Mouse (Mus musculus) intestine, embryonic 16.5 days (tissue): ENCODE measurements around the gene Efna1. TPM values are rescaled to one million over a fixed set of nuclear protein-coding genes. Genes with fewer than 3 reads are reported as not detected.
A peak's percentile ranks its signal among the peaks of the same experiment; 100 is the strongest.

Experiments used
- ATAC-seq: fragments of 200-750 bp; cut with Nextera tagmentation; 2 replicates; pipeline ENCODE4 v1.8.0; 2017; ENCODE audit warnings: moderate TSS enrichment, moderate library complexity
- H3K27ac ChIP-seq: fragments of 300-500 bp; sonication (generic); 2 replicates; pipeline ENCODE4 v1.5.1; 2014; ENCODE audit warnings: mild to moderate bottlenecking, low read length
- H3K27me3 ChIP-seq: fragments of 300-500 bp; sonication (generic); replicated peaks from 2 replicates; pipeline ENCODE4 v1.6.1; 2014; ENCODE audit warnings: low read length, control low read depth, mixed read lengths; ENCODE audit not compliant: control insufficient read depth, insufficient read depth
- H3K36me3 ChIP-seq: fragments of 300-500 bp; sonication (generic); 2 replicates; pipeline ENCODE4 v1.6.1; 2014; ENCODE audit warnings: low read length, control low read depth; ENCODE audit not compliant: control insufficient read depth, insufficient read depth
- H3K4me1 ChIP-seq: fragments of 300-500 bp; sonication (generic); 2 replicates; pipeline ENCODE4 v1.6.1; 2014; ENCODE audit warnings: low read length, control low read depth, mixed read lengths; ENCODE audit not compliant: control insufficient read depth, insufficient read depth
- H3K4me2 ChIP-seq: fragments of 300-500 bp; sonication (generic); 2 replicates; pipeline ENCODE4 v1.6.1; 2014; ENCODE audit warnings: low read depth, low read length, control low read depth
- H3K4me3 ChIP-seq: fragments of 300-500 bp; sonication (generic); 2 replicates; pipeline ENCODE4 v1.5.1; 2014; ENCODE audit warnings: mild to moderate bottlenecking, low read length
- H3K9ac ChIP-seq: fragments of 300-500 bp; sonication (generic); 2 replicates; pipeline ENCODE4 v1.6.1; 2014; ENCODE audit warnings: low read depth, low read length
- H3K9me3 ChIP-seq: fragments of 300-500 bp; sonication (generic); 2 replicates; pipeline ENCODE4 v1.6.1; 2016; ENCODE audit warnings: low read length, control low read depth; ENCODE audit not compliant: control insufficient read depth
- WGBS: fragments of 180-500 bp; shearing (Covaris S2); extraction: QIAGEN DNeasy Blood & Tissue Kit; methylation state at CpG from one replicate; pipeline ENCODE4 v1.1.7; 2014; 5-methylcytosine and 5-hydroxymethylcytosine counted together
- polyA plus RNA-seq: library from polyadenylated mRNA; unstranded; fragments of >200 nt; fragmentation: Nextera tagmentation; extraction: Ambion mirVana; gene quantifications from 2 replicates; pipeline ENCODE4 v1.2.1, GENCODE M21; 2015

Gene Efna1
- polyA plus RNA-seq, 1 experiment from 2014 or later, result 62.9 TPM

GRCm38 (mm10) chr3:89244982-89245687, 35.8 kb downstream of the Efna1 start:
- Histone ChIP-seq H3K27ac (no peak overlapping the region), H3K9ac (peak overlapping the region; percentile 57), H3K36me3 (no peaks in the 10 kb centered on the region), H3K9me3 (no peaks in the 10 kb centered on the region), H3K4me1 (peaks cover 28% of the 10 kb centered on the region), H3K4me2 (peak overlapping the region; percentile 91), H3K4me3 (peak overlapping the region; percentile 44), H3K27me3 (no peaks in the 10 kb centered on the region)
- WGBS, result under 1% methylated on average over 25 of the region's 26 CpGs
- ATAC-seq, result no peak

- H3K27me3 ChIP-seq, result no peaks in the 10 kb centered on the region
- no peaks in the 10 kb centered on the region for H3K9me3 ChIP-seq
- peaks cover 28% of the 10 kb centered on the region for H3K4me1 ChIP-seq
- H3K36me3 ChIP-seq, result no peaks in the 10 kb centered on the region
- ATAC-seq, result no peak
- WGBS, result 17% methylated on average over 25 of the region's 25 CpGs
- no peak overlapping the region for H3K27ac ChIP-seq
- peak overlapping the region; percentile 91 for H3K4me2 ChIP-seq
- peak overlapping the region; percentile 57 for H3K9ac ChIP-seq
- peak overlapping the region; percentile 44 for H3K4me3 ChIP-seq
Observed at GRCm38 (mm10) chr3:89244158-89244981, 36.6 kb downstream of the Efna1 start.

- no peaks in the 10 kb centered on the region for H3K9me3 ChIP-seq
- H3K4me2 ChIP-seq, result no peak overlapping the region; the same call in 1 of the 2 replicates
- H3K36me3 ChIP-seq, result no peaks in the 10 kb centered on the region
- 0 out of 2 replicates have a peak, but pooled peaks have one; percentile 19 for ATAC-seq
- no peak overlapping the region for H3K27ac ChIP-seq
- H3K4me3 ChIP-seq, result 0 out of 2 replicates have a peak overlapping the region, but pooled peaks have one; percentile 5
- WGBS, result 23% methylated on average over 14 of the region's 14 CpGs
- no peaks in the 10 kb centered on the region for H3K27me3 ChIP-seq
- peak overlapping the region; percentile 37 for H3K9ac ChIP-seq
- peaks cover 32% of the 10 kb centered on the region for H3K4me1 ChIP-seq
Observed at GRCm38 (mm10) chr3:89243609-89244008, 37.3 kb downstream of the Efna1 start.

GRCm38 (mm10) chr3:89242331-89242895, 38.5 kb downstream of the Efna1 start:
- no peak overlapping the region for H3K4me2 ChIP-seq
- no peaks in the 10 kb centered on the region for H3K27me3 ChIP-seq
- H3K36me3 ChIP-seq, result no peaks in the 10 kb centered on the region
- WGBS, result 72% methylated on average over 9 of the region's 9 CpGs
- no peaks in the 10 kb centered on the region for H3K9me3 ChIP-seq
- no peak overlapping the region for H3K9ac ChIP-seq
- H3K27ac ChIP-seq, result no peak overlapping the region
- H3K4me1 ChIP-seq, result peaks cover 27% of the 10 kb centered on the region
- no peak overlapping the region for H3K4me3 ChIP-seq
- no peak for ATAC-seq

- ATAC-seq, result peak; percentile 82
- peak overlapping the region; percentile 4; the same call in 1 of the 2 replicates for H3K27ac ChIP-seq
- H3K27me3 ChIP-seq, result no peaks in the 10 kb centered on the region
- no peaks in the 10 kb centered on the region; the same call in 1 of the 2 replicates for H3K36me3 ChIP-seq
- no peak overlapping the region for H3K4me3 ChIP-seq
- 0 out of 2 replicates have a peak overlapping the region, but pooled peaks have one; percentile 9 for H3K9ac ChIP-seq
- 51% methylated on average over 11 of the region's 12 CpGs for WGBS
- H3K9me3 ChIP-seq, result no peaks in the 10 kb centered on the region
- peaks cover 16% of the 10 kb centered on the region for H3K4me1 ChIP-seq
- H3K4me2 ChIP-seq, result peak overlapping the region; percentile 35; the same call in 1 of the 2 replicates
Observed at GRCm38 (mm10) chr3:89238494-89238893, 42.4 kb downstream of the Efna1 start.

GRCm38 (mm10) chr3:89237682-89238081, 43.3 kb downstream of the Efna1 start:
- Histone ChIP-seq H3K4me2 (no peak overlapping the region), H3K27ac (no peak overlapping the region), H3K36me3 (no peaks in the 10 kb centered on the region; the same call in 1 of the 2 replicates), H3K27me3 (no peaks in the 10 kb centered on the region), H3K9ac (no peak overlapping the region), H3K4me3 (no peak overlapping the region), H3K9me3 (no peaks in the 10 kb centered on the region), H3K4me1 (peaks cover 24% of the 10 kb centered on the region)
- no peak for ATAC-seq
- WGBS, result 92% methylated on average over 21 of the region's 21 CpGs

GRCm38 (mm10) chr3:89236516-89236915, 44.4 kb downstream of the Efna1 start:
- Histone ChIP-seq H3K27ac (no peak overlapping the region), H3K27me3 (no peaks in the 10 kb centered on the region), H3K9me3 (no peaks in the 10 kb centered on the region), H3K9ac (no peak overlapping the region), H3K4me1 (peaks cover 28% of the 10 kb centered on the region), H3K4me2 (no peak overlapping the region), H3K4me3 (no peak overlapping the region), H3K36me3 (no peaks in the 10 kb centered on the region; the same call in 1 of the 2 replicates)
- WGBS, result 91% methylated on average over 10 of the region's 10 CpGs
- ATAC-seq, result no peak

- Histone ChIP-seq H3K4me1 (peaks cover 31% of the 10 kb centered on the region), H3K27ac (peak overlapping the region; percentile 10), H3K4me3 (no peak overlapping the region), H3K27me3 (0 out of 2 replicates have a peak, but pooled peaks cover 4% of the 10 kb centered on the region), H3K4me2 (no peak overlapping the region), H3K9me3 (no peaks in the 10 kb centered on the region), H3K36me3 (no peaks in the 10 kb centered on the region; the same call in 1 of the 2 replicates), H3K9ac (0 out of 2 replicates have a peak overlapping the region, but pooled peaks have one; percentile 11)
- peak; percentile 59 for ATAC-seq
- 59% methylated on average over 14 of the region's 14 CpGs for WGBS
Observed at GRCm38 (mm10) chr3:89233562-89234110, 47.3 kb downstream of the Efna1 start.
